Mouse (Mus musculus) G1E (cell line): Measurements from ENCODE around the gene Gas2l1. TPM values are rescaled to one million over a fixed set of nuclear protein-coding genes. Genes with fewer than 3 reads are reported as not detected.
A peak's percentile ranks its signal among the peaks of the same experiment; 100 is the strongest.

ENCODE experiments used
- ATAC-seq: 2 replicates; pipeline ENCODE4 v1.8.0; 2016; ENCODE audit warnings: mild to moderate bottlenecking; ENCODE audit not compliant: insufficient number of reproducible peaks, poor library complexity, low FRiP score, severe bottlenecking; ENCODE audit errors: extremely low read depth
- DNase-seq: peaks from one replicate; pipeline ENCODE4 v3.0.0; 2012; ENCODE audit warnings: low spot score
- H3K27me3 ChIP-seq: 2 replicates; pipeline ENCODE4 v1.6.1; 2012; ENCODE audit warnings: mild to moderate bottlenecking, low read length, inconsistent platforms; ENCODE audit not compliant: insufficient read depth
- H3K36me3 ChIP-seq: replicated peaks from 2 replicates; pipeline ENCODE3; 2012; ENCODE audit warnings: mild to moderate bottlenecking, inconsistent platforms
- H3K4me1 ChIP-seq: 2 replicates; pipeline ENCODE4 v1.6.1; 2012; ENCODE audit warnings: low read depth, low read length, inconsistent platforms, mixed read lengths; ENCODE audit not compliant: insufficient read depth
- H3K4me3 ChIP-seq: 2 replicates; pipeline ENCODE4 v1.5.1; 2012; ENCODE audit warnings: low read depth, mild to moderate bottlenecking, inconsistent platforms, low read length, moderate library complexity, mixed read lengths
- H3K9me3 ChIP-seq: replicated peaks from 2 replicates; pipeline ENCODE4 v1.6.1; 2012; ENCODE audit warnings: inconsistent platforms
- CTCF ChIP-seq: IDR thresholded peaks from 2 replicates; pipeline ENCODE4 v1.5.1; 2012; ENCODE audit warnings: low read depth, low read length, inconsistent platforms, mixed read lengths
- GATA1 ChIP-seq: IDR thresholded peaks from 2 replicates; pipeline ENCODE4 v1.6.1; 2012; ENCODE audit warnings: borderline replicate concordance, low read length, inconsistent platforms, mixed read lengths
- GATA2 ChIP-seq: IDR thresholded peaks from 2 replicates; pipeline ENCODE4 v1.6.1; 2012; ENCODE audit warnings: low read depth, low read length, inconsistent platforms, borderline replicate concordance
- POLR2AphosphoS5 ChIP-seq: IDR thresholded peaks from 2 replicates; pipeline ENCODE4 v1.6.1; 2012; ENCODE audit warnings: low read depth, low read length, inconsistent platforms; ENCODE audit not compliant: insufficient replicate concordance
- TAL1 ChIP-seq: conservative IDR thresholded peaks from 2 replicates; pipeline ENCODE4 v1.6.1; 2012; ENCODE audit warnings: low read depth, low read length, inconsistent platforms, mixed read lengths
- polyA plus RNA-seq: library from polyadenylated mRNA; stranded (reverse); fragments of >175 nt; gene quantifications from 2 replicates; pipeline ENCODE4 v1.2.3, GENCODE M21; 2012
- total RNA-seq, 2 experiments: library from RNA; stranded (forward) in 1 of 2; stranded (reverse) in 1 of 2; fragments of 200-1000 nt in 1 of 2; fragments of >200 nt in 1 of 2; fragmentation: Nextera tagmentation in 1 of 2; gene quantifications; 2 replicates each; pipeline ENCODE4 v1.2.3; 2014 to 2017

Gene Gas2l1
- total and polyA plus RNA-seq, 3 experiments: 18.2 to 103 (median 32.1) TPM

- Histone ChIP-seq H3K4me1 (peaks cover 77% of the 10 kb centered on the region), H3K4me3 (peak overlapping the region; percentile 37; the same call in 1 of the 2 replicates), H3K9me3 (peaks cover 6% of the 10 kb centered on the region), H3K27me3 (no peaks in the 10 kb centered on the region), H3K36me3 (peaks cover 65% of the 10 kb centered on the region)
- DNase-seq (no peak), ATAC-seq (peak; percentile 50)
- TF ChIP-seq POLR2AphosphoS5: no peak
- TF ChIP-seq TAL1: peak; percentile 49
Observed at GRCm38 (mm10) chr11:5068126-5068971, 3.2 kb upstream of the Gas2l1 start.

DNA sequence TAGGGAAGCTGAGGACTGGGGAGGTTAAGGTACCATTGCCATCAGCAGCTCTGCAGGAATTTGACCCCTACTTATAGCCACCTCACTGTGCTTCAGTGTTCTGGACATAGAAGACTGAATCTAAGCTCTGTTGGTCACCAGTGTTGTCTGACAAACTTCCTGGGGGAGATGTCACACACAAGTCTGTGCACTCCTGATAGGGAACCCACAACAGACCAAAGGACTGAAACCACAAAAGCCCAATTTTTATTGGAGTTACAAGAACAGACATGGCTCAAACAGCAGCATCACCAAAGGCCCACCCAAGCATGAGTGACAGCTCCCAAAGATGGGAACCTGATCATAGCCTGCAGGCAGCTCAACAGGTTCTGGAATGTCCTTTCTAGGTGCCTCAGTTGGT lies 1.9 kb upstream of the Gas2l1 start:
- Histone ChIP-seq H3K36me3 (peaks cover 65% of the 10 kb centered on the region), H3K4me1 (peaks cover 79% of the 10 kb centered on the region), H3K4me3 (no peak overlapping the region; the same call in 1 of the 2 replicates), H3K27me3 (no peaks in the 10 kb centered on the region), H3K9me3 (peaks cover 15% of the 10 kb centered on the region)
- TF ChIP-seq GATA1 (no peak), TAL1 (peak; percentile 81), POLR2AphosphoS5 (0 out of 2 replicates have a peak, but pooled peaks have one; percentile 27)
- no peak for DNase-seq
- ATAC-seq: peak; percentile 29; the same call in 1 of the 2 replicates

GRCm38 (mm10) chr11:5064282-5065055 lies 658 bp downstream of the Gas2l1 start:
- Histone ChIP-seq H3K4me1 (peaks cover 70% of the 10 kb centered on the region), H3K27me3 (peaks cover 4% of the 10 kb centered on the region; the same call in 1 of the 2 replicates)

DNA sequence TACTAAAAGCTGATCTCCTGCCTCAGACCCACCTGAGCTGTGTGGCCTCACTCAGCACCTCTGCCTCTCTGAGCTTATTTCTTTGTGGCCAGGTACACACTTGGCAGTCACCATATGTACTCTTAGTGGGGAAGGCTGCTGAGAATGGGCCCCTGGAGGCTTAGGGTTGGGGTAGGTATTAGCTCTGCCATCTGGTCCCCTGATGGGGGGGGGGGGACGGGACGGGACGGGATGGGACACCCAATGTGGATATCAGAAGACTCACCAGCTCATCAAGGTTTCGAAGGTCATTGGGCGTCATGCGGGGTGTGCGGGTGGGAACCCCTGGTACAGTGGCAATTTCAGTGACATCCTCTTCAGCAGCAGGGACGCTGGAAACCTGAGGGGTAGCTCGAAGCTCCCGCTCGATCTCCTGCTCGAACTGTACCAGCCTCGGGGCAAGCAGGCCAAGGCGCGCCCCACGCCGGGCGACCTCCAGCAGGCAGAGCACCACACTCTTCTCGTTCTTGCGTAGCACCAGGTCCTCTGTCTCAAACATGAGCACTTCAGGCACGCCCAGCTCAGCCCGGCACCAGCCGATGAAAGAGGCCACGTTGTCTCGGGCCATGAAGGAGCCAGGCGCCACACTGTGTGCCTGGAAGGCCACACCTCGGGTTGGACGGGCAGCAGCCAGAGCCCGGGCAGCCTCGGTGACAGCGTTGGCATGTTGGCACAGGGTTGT lies 1.4 kb downstream of the Gas2l1 start:
- Histone ChIP-seq H3K4me3 (peak overlapping the region; percentile 82), H3K4me1 (peaks cover 70% of the 10 kb centered on the region), H3K27me3 (peaks cover 12% of the 10 kb centered on the region), H3K36me3 (peaks cover 65% of the 10 kb centered on the region), H3K9me3 (peaks cover 31% of the 10 kb centered on the region)
- DNase-seq (no peak), ATAC-seq (no peak)
- TF ChIP-seq CTCF (no peak), TAL1 (no peak), GATA1 (no peak), GATA2 (no peak), POLR2AphosphoS5 (no peak)

More at GRCm38 (mm10) chr11:5064282-5065055, 658 bp downstream of the Gas2l1 start:
- TF ChIP-seq GATA2 (no peak), TAL1 (no peak), POLR2AphosphoS5 (no peak)
- Histone ChIP-seq H3K4me3 (peak overlapping the region; percentile 82), H3K36me3 (peaks cover 67% of the 10 kb centered on the region), H3K9me3 (peaks cover 31% of the 10 kb centered on the region)
- DNase-seq: no peak
- no peak for ATAC-seq

DNA sequence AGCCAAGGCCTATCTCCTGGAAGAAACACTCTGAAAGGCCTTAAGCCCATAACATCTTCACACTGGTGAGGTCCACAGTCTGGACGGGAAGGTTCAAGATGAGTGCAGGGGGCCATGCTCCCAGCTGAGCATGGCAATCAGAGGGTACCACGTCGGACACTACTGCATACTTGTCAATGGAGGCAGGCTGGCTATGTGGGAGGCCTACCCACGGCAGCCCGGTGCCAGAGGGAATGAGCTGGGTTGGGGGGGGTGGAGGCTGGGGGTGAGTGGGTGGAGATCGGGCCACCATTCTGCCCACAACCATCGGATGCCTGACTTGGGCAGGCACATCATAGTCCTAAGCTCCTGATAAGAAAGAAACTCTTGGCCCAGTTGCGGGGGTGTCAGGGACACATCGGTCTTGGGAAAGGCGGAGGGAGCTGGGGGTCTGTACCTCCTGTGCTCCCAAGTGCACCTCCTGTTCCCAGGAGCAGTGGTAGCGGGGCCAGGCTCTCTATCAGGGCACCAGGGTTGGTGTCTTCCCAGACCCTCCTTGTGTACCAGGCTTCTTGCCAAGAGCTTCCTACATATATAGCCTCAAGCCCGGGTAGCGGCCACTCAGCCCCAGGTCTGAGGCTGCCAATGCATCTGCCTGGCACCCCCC lies 2.1 kb downstream of the Gas2l1 start:
- ATAC-seq (no peak), DNase-seq (no peak)
- peaks cover 58% of the 10 kb centered on the region for H3K36me3 ChIP-seq
- H3K9me3 ChIP-seq: peaks cover 31% of the 10 kb centered on the region
- peak overlapping the region; percentile 49; the same call in 1 of the 2 replicates for H3K4me3 ChIP-seq
- H3K27me3 ChIP-seq: peaks cover 18% of the 10 kb centered on the region
- no peak for TF ChIP-seq TAL1
- TF ChIP-seq GATA1: no peak
- TF ChIP-seq GATA2: no peak
- no peak for TF ChIP-seq CTCF
- no peak for TF ChIP-seq POLR2AphosphoS5
- H3K4me1 ChIP-seq: peaks cover 70% of the 10 kb centered on the region

DNA sequence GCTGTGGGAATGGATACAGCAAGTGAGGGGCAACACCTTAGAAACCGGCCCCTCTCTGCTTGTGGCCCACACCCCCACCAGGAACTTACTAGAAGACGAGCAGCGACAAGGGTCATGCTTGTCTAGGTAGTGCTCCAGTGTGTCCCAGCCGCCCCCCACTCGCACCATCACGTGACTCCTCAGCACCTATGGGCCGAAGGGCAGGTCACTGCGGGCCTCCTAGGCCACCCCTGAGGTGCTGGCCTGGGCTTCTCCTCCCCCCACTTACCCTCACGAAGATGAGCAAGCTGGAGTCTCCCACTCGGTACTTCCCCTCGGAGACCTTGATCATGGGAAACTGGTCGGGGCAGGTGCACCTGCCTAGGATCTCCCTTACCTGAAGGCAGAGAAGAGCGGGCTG lies 2.8 kb downstream of the Gas2l1 start:
- ATAC-seq (no peak), DNase-seq (no peak)
- peaks cover 56% of the 10 kb centered on the region for H3K36me3 ChIP-seq
- peaks cover 31% of the 10 kb centered on the region for H3K9me3 ChIP-seq
- no peak for TF ChIP-seq TAL1
- no peak for TF ChIP-seq GATA1
- no peak for TF ChIP-seq POLR2AphosphoS5
- TF ChIP-seq CTCF: no peak
- TF ChIP-seq GATA2: no peak
- H3K27me3 ChIP-seq: peaks cover 25% of the 10 kb centered on the region
- peaks cover 70% of the 10 kb centered on the region for H3K4me1 ChIP-seq
- peak overlapping the region; percentile 30; the same call in 1 of the 2 replicates for H3K4me3 ChIP-seq
